Mouse (Mus musculus): ENCODE measurements around the gene Plcb1. TPM values are rescaled to one million over a fixed set of nuclear protein-coding genes. Genes with fewer than 3 reads are reported as not detected.

The Plcb1 gene
- polyA plus RNA-seq, 1 experiment from 2014 or later: 4.6 TPM

DNA sequence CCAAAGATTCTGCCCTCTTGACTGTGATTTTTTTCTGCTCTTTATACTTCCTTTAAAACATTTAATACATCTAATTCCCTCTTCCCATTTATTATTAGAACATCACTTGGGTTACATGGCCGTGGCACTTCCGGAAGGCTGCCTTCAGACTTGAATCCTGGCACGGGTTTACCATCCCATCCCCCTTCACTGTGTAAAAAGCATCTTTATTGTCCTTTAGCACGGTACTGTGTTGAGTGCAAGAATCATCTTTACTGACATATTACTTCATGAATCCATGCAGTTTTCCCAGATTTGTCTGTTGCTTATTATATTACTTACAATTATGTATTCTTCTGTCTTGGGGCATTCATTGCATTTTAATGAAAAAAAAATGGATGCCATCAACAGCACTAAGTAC, 337.2 kb downstream of the Plcb1 start:
- Histone ChIP-seq H3K4me2 (ENCODE audit: low read depth, low read length) (no peak overlapping the region), H3K27me3 (ENCODE audit: control insufficient read depth, insufficient read depth, low read depth, low read length) (no peaks in the 10 kb centered on the region), H3K4me3 (ENCODE audit: low read depth, low read length) (no peak overlapping the region), H3K9me3 (replicated peaks; ENCODE audit: control insufficient read depth, low read length) (no peaks in the 10 kb centered on the region), H3K4me1 (ENCODE audit: control insufficient read depth, low read depth, low read length) (no peaks in the 10 kb centered on the region), H3K9ac (ENCODE audit: low read depth, low read length) (no peak overlapping the region), H3K27ac (ENCODE audit: low read length) (no peak overlapping the region), H3K36me3 (ENCODE audit: control insufficient read depth, insufficient read depth) (no peaks in the 10 kb centered on the region)
- no peak for ATAC-seq (ENCODE audit: low read depth)
- WGBS (ENCODE audit: insufficient replicate concordance): 56% methylated on average over 4 of the region's 4 CpGs

- H3K27ac ChIP-seq (ENCODE audit: low read length): no peak overlapping the region
- H3K4me2 ChIP-seq (ENCODE audit: low read depth, low read length): no peak overlapping the region
- no peaks in the 10 kb centered on the region for H3K9me3 ChIP-seq (replicated peaks; ENCODE audit: control insufficient read depth, low read length)
- no peaks in the 10 kb centered on the region for H3K36me3 ChIP-seq (ENCODE audit: control insufficient read depth, insufficient read depth)
- H3K4me3 ChIP-seq (ENCODE audit: low read depth, low read length): no peak overlapping the region
- no peaks in the 10 kb centered on the region for H3K4me1 ChIP-seq (ENCODE audit: control insufficient read depth, low read depth, low read length)
- WGBS (ENCODE audit: insufficient replicate concordance): 63% methylated on average over 4 of the region's 4 CpGs
- no peak for ATAC-seq (ENCODE audit: low read depth)
- H3K27me3 ChIP-seq (ENCODE audit: control insufficient read depth, insufficient read depth, low read depth, low read length): no peaks in the 10 kb centered on the region
- H3K9ac ChIP-seq (ENCODE audit: low read depth, low read length): no peak overlapping the region
Measured at GRCm38 (mm10) chr2:135123695-135124343, 338.0 kb downstream of the Plcb1 start.

DNA sequence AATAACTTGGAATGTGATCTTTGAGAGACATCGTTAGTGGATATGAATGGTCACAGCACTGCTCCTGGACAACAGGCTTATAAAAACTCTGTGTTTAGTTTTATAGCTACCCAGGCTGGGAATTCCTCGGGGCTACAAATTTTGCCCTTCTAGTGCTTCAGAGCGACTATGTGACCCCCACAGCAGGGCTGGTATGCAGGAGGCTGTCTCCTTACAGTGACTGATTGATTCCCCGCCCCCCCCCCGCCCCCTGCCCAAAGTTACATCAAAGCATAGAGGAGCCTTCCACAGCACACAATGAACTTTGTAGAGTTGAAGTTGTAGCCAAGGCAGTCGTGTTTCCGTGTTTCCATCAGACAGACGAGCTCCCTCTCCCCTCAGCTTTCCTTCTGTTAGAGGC, 354.7 kb downstream of the Plcb1 start:
- 17% methylated on average over 8 of the region's 8 CpGs for WGBS (ENCODE audit: insufficient replicate concordance)
- Histone ChIP-seq H3K4me3 (ENCODE audit: low read depth, low read length) (no peak overlapping the region), H3K27ac (ENCODE audit: low read length) (no peak overlapping the region), H3K9me3 (replicated peaks; ENCODE audit: control insufficient read depth, low read length) (no peaks in the 10 kb centered on the region), H3K36me3 (ENCODE audit: control insufficient read depth, insufficient read depth) (no peaks in the 10 kb centered on the region), H3K9ac (ENCODE audit: low read depth, low read length) (no peak overlapping the region), H3K4me2 (ENCODE audit: low read depth, low read length) (no peak overlapping the region), H3K4me1 (ENCODE audit: control insufficient read depth, low read depth, low read length) (no peaks in the 10 kb centered on the region), H3K27me3 (ENCODE audit: control insufficient read depth, insufficient read depth, low read depth, low read length) (no peaks in the 10 kb centered on the region)
- ATAC-seq (ENCODE audit: low read depth): no peak

DNA sequence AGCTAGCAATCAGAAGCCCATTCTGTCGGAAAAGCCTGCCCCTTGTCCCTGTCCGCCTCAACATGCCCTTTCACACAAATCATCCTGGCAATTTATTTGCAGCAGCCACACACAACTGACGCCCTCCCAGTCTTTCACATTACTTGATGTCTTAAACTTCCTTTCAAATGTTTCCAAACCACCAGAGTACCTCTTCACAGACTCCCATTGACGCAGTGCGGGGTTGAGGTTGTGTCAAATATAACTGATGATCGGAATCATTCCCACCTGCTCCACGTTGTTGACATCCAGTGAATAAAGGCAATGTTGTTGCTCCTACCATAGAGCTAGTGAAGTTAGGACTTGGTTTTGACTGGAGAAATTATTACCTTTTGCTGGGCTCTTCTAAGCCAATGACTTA, 366.4 kb downstream of the Plcb1 start:
- Histone ChIP-seq H3K9ac (ENCODE audit: low read depth, low read length) (no peak overlapping the region), H3K27me3 (ENCODE audit: control insufficient read depth, insufficient read depth, low read depth, low read length) (no peaks in the 10 kb centered on the region), H3K4me2 (ENCODE audit: low read depth, low read length) (no peak overlapping the region), H3K27ac (ENCODE audit: low read length) (no peak overlapping the region), H3K9me3 (replicated peaks; ENCODE audit: control insufficient read depth, low read length) (no peaks in the 10 kb centered on the region), H3K4me1 (ENCODE audit: control insufficient read depth, low read depth, low read length) (no peaks in the 10 kb centered on the region), H3K4me3 (ENCODE audit: low read depth, low read length) (no peak overlapping the region), H3K36me3 (ENCODE audit: control insufficient read depth, insufficient read depth) (no peaks in the 10 kb centered on the region)
- WGBS (ENCODE audit: insufficient replicate concordance): 60% methylated on average over 7 of the region's 7 CpGs
- no peak for ATAC-seq (ENCODE audit: low read depth)

GRCm38 (mm10) chr2:135153248-135153647, 367.4 kb downstream of the Plcb1 start:
- Histone ChIP-seq H3K27me3 (ENCODE audit: control insufficient read depth, insufficient read depth, low read depth, low read length) (no peaks in the 10 kb centered on the region), H3K4me1 (ENCODE audit: control insufficient read depth, low read depth, low read length) (no peaks in the 10 kb centered on the region), H3K4me2 (ENCODE audit: low read depth, low read length) (no peak overlapping the region), H3K36me3 (ENCODE audit: control insufficient read depth, insufficient read depth) (no peaks in the 10 kb centered on the region), H3K4me3 (ENCODE audit: low read depth, low read length) (no peak overlapping the region), H3K9me3 (replicated peaks; ENCODE audit: control insufficient read depth, low read length) (no peaks in the 10 kb centered on the region), H3K9ac (ENCODE audit: low read depth, low read length) (no peak overlapping the region), H3K27ac (ENCODE audit: low read length) (no peak overlapping the region)
- WGBS (ENCODE audit: insufficient replicate concordance): 71% methylated on average over 4 of the region's 4 CpGs
- ATAC-seq (ENCODE audit: low read depth): no peak

- ATAC-seq (ENCODE audit: low read depth): no peak
- H3K36me3 ChIP-seq (ENCODE audit: control insufficient read depth, insufficient read depth): no peaks in the 10 kb centered on the region
- H3K9ac ChIP-seq (ENCODE audit: low read depth, low read length): no peak overlapping the region
- WGBS (ENCODE audit: insufficient replicate concordance): 56% methylated on average over 7 of the region's 7 CpGs
- H3K9me3 ChIP-seq (replicated peaks; ENCODE audit: control insufficient read depth, low read length): no peaks in the 10 kb centered on the region
- no peak overlapping the region for H3K4me3 ChIP-seq (ENCODE audit: low read depth, low read length)
- no peak overlapping the region for H3K4me2 ChIP-seq (ENCODE audit: low read depth, low read length)
- H3K27me3 ChIP-seq (ENCODE audit: control insufficient read depth, insufficient read depth, low read depth, low read length): no peaks in the 10 kb centered on the region
- no peak overlapping the region for H3K27ac ChIP-seq (ENCODE audit: low read length)
- no peaks in the 10 kb centered on the region for H3K4me1 ChIP-seq (ENCODE audit: control insufficient read depth, low read depth, low read length)
Measured at GRCm38 (mm10) chr2:135156055-135156454, 370.2 kb downstream of the Plcb1 start.

- Histone ChIP-seq H3K4me3 (ENCODE audit: low read depth, low read length) (no peak overlapping the region), H3K4me1 (ENCODE audit: control insufficient read depth, low read depth, low read length) (no peaks in the 10 kb centered on the region), H3K9me3 (replicated peaks; ENCODE audit: control insufficient read depth, low read length) (no peaks in the 10 kb centered on the region), H3K27ac (ENCODE audit: low read length) (no peak overlapping the region), H3K27me3 (ENCODE audit: control insufficient read depth, insufficient read depth, low read depth, low read length) (no peaks in the 10 kb centered on the region), H3K9ac (ENCODE audit: low read depth, low read length) (no peak overlapping the region), H3K36me3 (ENCODE audit: control insufficient read depth, insufficient read depth) (no peaks in the 10 kb centered on the region), H3K4me2 (ENCODE audit: low read depth, low read length) (no peak overlapping the region)
- ATAC-seq (ENCODE audit: low read depth): no peak
- WGBS (ENCODE audit: insufficient replicate concordance): 69% methylated on average over 2 of the region's 2 CpGs
Measured at GRCm38 (mm10) chr2:135157961-135158360, 372.1 kb downstream of the Plcb1 start.

GRCm38 (mm10) chr2:135161673-135162072, 375.8 kb downstream of the Plcb1 start:
- Histone ChIP-seq H3K27me3 (ENCODE audit: control insufficient read depth, insufficient read depth, low read depth, low read length) (no peaks in the 10 kb centered on the region), H3K36me3 (ENCODE audit: control insufficient read depth, insufficient read depth) (no peaks in the 10 kb centered on the region), H3K9ac (ENCODE audit: low read depth, low read length) (no peak overlapping the region), H3K4me1 (ENCODE audit: control insufficient read depth, low read depth, low read length) (no peaks in the 10 kb centered on the region), H3K4me3 (ENCODE audit: low read depth, low read length) (no peak overlapping the region), H3K9me3 (replicated peaks; ENCODE audit: control insufficient read depth, low read length) (no peaks in the 10 kb centered on the region), H3K4me2 (ENCODE audit: low read depth, low read length) (no peak overlapping the region), H3K27ac (ENCODE audit: low read length) (no peak overlapping the region)
- peak; percentile 39; the same call in 1 of the 2 replicates for ATAC-seq (ENCODE audit: low read depth)
- 53% methylated on average over 4 of the region's 4 CpGs for whole genome bisulfite sequencing (ENCODE audit: insufficient replicate concordance)

GRCm38 (mm10) chr2:135165512-135165911, 379.6 kb downstream of the Plcb1 start:
- Histone ChIP-seq H3K36me3 (ENCODE audit: control insufficient read depth, insufficient read depth) (no peaks in the 10 kb centered on the region), H3K27ac (ENCODE audit: low read length) (no peak overlapping the region), H3K9me3 (replicated peaks; ENCODE audit: control insufficient read depth, low read length) (no peaks in the 10 kb centered on the region), H3K9ac (ENCODE audit: low read depth, low read length) (no peak overlapping the region), H3K4me3 (ENCODE audit: low read depth, low read length) (no peak overlapping the region), H3K4me1 (ENCODE audit: control insufficient read depth, low read depth, low read length) (no peaks in the 10 kb centered on the region), H3K4me2 (ENCODE audit: low read depth, low read length) (no peak overlapping the region), H3K27me3 (ENCODE audit: control insufficient read depth, insufficient read depth, low read depth, low read length) (no peaks in the 10 kb centered on the region)
- 38% methylated on average over 3 of the region's 3 CpGs for WGBS (ENCODE audit: insufficient replicate concordance)
- ATAC-seq (ENCODE audit: low read depth): 0 out of 2 replicates have a peak, but pooled peaks have one; percentile 11
